Mouse (Mus musculus): ENCODE results near the gene Scn8a.

DNA sequence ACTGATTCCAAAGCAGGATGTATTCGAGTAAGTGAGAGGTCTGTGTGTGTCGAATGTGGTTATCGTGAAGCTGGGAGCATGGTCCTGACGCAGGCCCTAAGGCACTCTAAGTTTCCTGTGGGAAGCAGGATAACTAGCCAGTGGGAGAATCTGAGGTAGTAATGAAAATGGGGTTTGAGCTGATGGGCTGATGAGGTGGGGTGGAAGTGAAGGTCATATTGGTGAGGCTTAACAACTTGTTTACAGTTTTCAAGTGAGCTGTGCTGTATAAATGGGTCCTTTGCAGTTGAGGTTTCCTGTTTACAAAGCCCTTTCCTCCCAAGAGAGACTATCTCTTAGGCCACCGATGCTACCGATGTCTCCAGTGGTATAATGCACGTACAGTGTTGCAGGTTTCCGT is 36.1 kb downstream of the Scn8a start:
- no peak for TF ChIP-seq POLR2A (IDR thresholded peaks at IDR 0.05; ENCODE audit: insufficient read depth, low read depth, low read length)
- no peak for TF ChIP-seq CTCF (IDR thresholded peaks at IDR 0.05)
- TF ChIP-seq EP300 (IDR thresholded peaks at IDR 0.05; ENCODE audit: insufficient read depth, low read depth, low read length), result no peak

Measured in heart, adult 2 months (tissue).